Mouse (Mus musculus): ENCODE measurements at regions not wholly inside any gene's neighbourhood (a gene's known extent, or its start where the extent isn't known, plus 50 kb on each side); places are given as distances from the start of the nearest gene placed in this dataset.

GRCm38 (mm10) chr4:131346727-131347126, 402.5 kb downstream of the Matn1 start:
- TF ChIP-seq POLR2A (IDR thresholded peaks at IDR 0.05; ENCODE audit: borderline replicate concordance, low read depth, low read length) (no peak), CTCF (IDR thresholded peaks at IDR 0.05; ENCODE audit: low read depth, low read length) (no peak)

Data from bone marrow macrophage, adult 2 months (primary cell).